Mouse (Mus musculus) adrenal gland, postnatal 10 days (tissue): ENCODE measurements around the gene Diras2. TPM values are rescaled to one million over a fixed set of nuclear protein-coding genes. Genes with fewer than 3 reads are reported as not detected.
A peak's percentile ranks its signal among the peaks of the same experiment; 100 is the strongest.

Experiments
- DNase-seq: peaks from one replicate; pipeline ENCODE4 v3.0.0; 2021; ENCODE audit warnings: mixed read lengths
- long read RNA-seq, 2 experiments: library from polyadenylated mRNA; stranded (forward); transcript quantifications; one replicate each; pipeline ENCODE4 v2.0.0; 2021
- total RNA-seq, 2 experiments: library from RNA; stranded (reverse); gene quantifications; 2 replicates each; pipeline ENCODE4 v1.2.3; 2021

Diras2 gene
- total RNA-seq = 1 to 10 TPM; 4.3 to 5.0 TPM
- long read RNA-seq, experiment 1, full-length matches to known transcripts = 1 of 4 reads
- long read RNA-seq, experiment 1, partial matches to known transcripts = 2 of 4 reads
- long read RNA-seq, experiment 1, other reads (novel, unspliced or antisense) = 1 of 4 reads
- long read RNA-seq, experiment 2, full-length matches to known transcripts = 2 of 3 reads
- long read RNA-seq, experiment 2, partial matches to known transcripts = 0 of 3 reads
- long read RNA-seq, experiment 2, other reads (novel, unspliced or antisense) = 1 of 3 reads

DNA sequence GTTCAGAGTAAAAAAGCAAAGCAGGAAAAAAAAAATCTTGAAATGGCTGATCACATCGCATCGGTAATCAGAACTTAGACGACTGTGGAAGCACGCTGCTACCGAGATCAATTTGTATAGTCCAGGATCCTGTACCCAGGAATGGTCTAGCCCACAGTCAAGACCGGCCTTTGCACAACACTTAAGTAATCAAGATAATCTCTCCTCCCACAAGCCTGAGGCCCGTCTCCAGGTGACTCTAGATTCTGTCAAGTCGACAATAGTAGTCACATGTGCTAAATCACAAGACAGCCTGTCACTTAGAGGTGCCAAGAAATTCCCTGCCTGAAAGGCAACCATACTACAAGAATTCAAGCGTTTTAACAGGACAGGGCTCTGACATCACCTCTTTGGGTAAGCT lies at the start of gene Diras2:
Gene Diras2, minus strand, starts transcription at position 159 of the 400 bp plus-strand sequence.
- no peak for DNase-seq

DNA sequence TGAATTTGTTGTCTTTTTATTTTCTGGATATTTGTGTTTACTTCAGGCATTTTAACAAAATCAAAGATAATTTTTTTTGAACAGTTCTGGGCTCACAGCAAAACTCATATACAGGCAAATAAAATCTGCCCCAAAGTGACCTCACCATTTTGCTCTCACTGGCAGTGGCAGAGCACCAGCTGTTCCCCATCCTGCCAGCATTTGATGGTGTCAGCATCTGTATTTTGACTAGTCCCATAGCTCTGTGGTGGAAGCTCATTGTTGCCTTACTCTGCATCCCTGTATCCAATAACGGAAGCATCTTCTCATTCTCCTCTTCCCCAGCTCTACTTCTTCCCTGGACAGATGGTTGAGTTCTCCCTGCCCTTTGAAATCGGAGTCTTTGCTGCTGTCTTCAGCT lies 47.7 kb upstream of the Diras2 start:
- DNase-seq = no peak

DNA sequence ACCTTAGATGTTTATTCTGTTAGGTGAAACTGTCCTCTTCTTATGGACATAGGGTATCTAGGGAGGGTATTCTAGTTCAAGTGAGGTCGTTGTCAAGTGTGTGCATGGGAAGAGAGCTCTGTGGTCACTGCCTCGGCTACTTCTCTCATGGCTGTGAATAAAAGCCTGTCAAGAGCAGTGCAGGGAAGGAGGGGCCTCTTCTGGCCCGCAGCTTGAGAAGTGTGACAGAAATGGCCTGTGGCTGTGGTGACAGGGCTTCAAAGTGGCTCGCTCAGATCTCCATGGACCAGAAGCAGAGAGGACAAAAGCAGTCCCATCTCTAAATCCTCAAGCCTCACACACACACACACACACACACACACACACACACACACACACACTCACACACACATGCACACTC lies 46.9 kb upstream of the Diras2 start:
- no peak for DNase-seq

DNA sequence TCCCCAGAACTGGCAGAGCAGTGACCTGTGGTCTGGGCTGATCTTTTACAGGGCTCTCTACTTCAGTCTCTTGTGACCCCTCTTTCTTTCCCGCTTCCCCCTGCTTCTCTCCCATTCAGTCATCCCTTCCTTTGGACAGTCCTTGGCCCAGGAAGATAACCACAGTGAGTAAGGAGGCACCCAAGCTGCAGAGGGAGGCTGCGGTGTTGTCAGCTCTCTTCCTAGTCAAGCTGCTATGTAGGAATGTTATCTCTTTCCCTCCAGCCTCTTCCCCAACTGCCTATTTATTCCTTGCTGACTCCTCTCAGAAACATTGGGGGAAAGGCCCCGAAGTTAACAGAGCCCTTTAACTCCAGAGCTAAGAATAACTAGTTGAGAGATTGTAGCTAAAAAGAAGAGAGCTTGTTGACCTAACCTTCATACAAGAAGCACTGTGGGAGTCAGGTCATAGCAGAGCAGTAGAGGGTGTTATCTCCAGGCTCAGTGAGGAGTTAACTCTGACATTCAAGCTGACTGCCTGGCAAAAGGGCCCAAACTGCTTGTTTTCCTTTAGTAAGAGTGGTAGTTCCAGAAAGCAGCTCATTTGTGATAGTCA lies 46.3 kb upstream of the Diras2 start:
- DNase-seq = no peak

DNA sequence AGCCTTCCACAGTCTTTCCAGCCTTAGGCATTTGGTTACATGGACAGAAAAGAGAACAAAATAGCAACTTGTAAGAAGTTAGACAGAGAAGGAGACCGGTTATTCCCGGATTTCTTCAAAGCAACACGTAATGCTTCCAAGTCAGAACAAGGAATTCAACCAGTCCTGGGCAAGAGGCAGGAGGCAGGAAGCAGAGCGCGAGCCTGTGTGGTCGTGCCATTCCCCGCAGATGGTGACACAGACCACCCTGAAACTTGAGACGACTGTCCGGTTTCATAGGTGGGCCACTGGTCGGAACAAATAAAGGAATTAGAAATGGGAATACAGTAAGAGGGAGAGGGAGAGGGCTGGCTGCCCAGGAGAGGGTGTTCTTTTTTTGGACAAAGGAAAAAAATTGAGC lies 45.8 kb upstream of the Diras2 start:
- no peak for DNase-seq

DNA sequence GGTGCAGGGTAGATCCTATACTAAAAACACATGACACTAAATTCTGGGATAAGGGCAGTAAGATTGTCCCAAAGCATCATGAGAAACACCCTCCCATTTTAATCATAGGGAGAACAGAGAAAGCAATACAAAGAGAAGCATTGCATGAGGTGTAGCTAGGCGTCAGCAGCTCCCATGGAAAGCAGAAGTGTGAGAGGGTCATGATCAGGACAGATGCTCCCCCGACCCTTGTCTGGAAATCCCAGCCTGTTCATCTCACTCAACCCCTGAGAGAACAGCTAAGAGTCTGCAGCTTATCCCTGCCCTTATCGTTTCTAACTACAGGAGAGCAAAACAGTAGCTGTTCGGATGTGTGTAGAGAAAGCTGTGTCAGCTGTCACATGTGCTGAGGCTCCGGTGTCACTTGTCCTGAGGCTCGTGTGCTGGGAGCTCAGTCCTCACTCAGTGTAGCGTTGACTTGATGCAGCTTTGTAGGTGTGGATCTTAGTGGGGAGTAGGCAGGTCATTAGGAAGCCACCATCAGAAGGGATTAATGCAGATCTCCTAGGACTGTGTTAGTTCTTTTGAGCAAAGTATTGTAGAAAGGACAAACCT lies 45.0 kb upstream of the Diras2 start:
- no peak for DNase-seq

DNA sequence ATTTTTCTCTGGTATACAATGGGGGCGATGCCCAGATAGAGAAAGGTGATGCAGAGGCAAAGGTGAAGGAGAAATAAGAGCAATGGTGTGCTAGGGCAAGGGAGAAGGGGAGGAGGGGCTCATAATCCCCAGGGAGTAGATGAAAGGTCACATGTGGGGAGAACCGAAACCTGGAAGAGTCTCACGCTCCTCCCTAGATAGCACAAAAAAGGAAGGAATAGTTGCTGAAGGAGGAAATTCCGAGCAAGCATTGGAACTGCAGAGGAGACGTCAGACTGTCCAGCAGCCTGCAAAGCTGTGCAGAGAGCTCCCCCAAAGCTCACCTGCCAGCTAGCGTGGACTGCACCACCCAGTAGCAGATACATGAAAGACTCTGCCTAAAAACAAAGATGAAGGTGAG lies 44.4 kb upstream of the Diras2 start:
- DNase-seq = no peak

DNA sequence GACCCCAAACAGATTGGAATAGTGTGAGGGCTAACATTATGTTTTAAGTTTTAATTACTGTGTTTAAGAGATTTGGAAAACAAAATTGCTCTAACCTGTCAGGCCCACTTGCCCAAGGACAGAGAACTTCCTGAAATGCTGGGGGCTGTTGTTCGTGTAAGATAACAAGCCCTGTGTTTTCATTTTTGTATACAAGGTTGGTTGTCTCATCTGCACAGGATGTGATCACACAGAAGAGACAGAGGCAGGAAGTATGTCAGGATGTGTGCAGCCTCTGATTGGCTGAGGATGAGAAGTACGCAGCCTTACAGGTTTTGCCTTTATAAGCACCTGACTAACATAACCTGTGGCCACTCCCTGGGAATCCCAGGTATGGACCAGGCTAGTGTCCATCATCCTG lies 43.2 kb upstream of the Diras2 start:
- DNase-seq = no peak

DNA sequence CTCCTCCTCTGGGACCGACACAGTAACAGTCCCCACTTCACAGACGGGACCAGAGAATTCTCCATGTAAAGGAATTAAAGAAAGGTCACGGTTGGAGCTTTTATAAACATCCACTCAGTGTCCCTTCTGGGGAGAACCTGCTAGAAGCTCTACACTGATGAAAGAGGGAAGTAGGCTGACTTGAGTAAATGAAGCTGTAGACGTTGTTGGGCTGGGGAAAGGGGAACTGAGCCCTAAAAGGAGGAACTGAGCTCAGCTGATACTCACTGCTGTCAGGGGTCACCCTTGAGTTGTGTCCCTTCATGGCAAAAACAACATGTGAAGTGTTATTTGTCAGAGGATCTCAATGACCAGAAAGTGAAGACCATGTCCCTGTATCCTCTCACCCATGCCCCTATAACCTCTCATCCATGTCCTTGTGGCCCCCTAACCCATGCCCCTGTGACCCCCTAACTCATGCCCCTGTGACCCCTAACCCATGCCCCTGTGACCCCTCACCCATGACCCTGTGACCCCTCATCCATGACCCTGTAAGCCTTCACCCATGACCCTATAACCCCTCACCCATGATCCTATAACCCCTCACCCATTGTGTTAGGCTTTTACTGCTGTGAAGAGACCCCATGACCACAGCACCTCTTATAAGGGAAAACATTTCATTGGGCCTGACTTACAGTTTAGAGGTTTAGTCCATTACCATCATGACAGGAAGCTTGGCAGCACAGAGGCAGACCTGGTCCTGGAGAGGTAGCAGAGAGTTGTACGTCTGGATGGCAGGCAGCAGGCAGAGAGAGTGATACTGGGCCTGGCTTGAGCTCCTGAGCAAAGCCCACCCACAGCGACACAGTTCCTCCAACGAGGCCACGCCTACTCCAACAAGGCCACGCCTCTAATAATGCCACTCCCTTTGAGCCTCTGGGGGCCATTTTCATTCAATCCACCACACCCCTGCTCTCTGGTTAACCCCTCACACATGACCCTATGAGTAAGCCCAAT lies 41.7 kb upstream of the Diras2 start:
- no peak for DNase-seq

DNA sequence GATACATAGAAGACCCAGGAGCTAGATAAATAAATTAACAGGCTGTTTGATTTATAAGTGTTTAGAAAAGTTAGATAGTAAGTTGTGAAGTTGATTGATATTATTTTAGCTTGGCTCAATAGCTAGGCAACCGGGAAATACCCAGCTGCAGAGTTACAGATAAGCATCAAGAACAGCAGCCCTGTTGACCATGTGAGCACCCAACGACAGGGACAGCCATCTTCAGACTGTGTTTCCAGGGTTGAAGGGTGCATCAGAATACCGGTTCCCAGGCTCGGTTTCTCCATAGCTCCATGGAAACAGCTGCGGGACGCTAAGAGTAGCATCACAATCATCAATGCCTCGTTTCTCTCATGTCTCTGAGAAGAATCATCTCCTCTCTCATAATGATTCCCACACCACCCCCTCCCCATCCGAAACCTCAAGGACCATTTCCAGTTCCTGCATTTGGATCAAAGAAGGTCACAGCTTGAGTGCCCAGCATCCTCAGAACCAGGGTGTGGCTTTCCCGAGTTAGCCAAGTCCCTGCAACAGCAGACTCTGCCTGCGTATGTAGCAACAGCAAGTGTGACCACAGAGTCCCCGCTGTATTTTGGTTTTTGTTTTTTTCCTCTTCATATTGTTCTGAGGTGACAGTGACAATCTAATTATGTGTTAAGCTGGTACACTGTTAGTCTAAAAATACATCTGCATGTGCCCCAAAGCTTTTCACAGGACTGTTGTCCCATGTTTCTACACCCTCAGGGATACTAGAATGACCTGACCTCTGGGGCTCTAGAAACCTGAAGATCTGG lies 40.7 kb upstream of the Diras2 start:
- DNase-seq = no peak

DNA sequence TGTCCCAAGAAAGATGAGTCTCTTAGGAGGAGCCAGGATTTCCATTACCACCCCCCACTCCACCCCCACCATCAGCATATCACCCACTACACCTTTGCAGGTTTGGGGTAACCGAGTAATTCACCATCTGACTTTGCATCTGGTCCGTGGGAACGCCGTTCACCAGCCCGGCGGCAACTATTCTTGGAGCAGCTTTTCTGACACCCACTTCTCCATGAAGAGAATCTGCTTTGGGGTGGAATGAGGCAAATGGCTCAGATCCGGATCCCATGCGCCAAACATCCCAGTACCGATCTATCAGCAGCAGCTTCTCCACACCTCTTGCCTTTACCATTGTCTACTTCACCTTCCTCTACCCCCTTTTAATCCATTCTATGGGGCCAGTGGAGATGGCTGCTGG lies 39.2 kb upstream of the Diras2 start:
- DNase-seq = no peak

DNA sequence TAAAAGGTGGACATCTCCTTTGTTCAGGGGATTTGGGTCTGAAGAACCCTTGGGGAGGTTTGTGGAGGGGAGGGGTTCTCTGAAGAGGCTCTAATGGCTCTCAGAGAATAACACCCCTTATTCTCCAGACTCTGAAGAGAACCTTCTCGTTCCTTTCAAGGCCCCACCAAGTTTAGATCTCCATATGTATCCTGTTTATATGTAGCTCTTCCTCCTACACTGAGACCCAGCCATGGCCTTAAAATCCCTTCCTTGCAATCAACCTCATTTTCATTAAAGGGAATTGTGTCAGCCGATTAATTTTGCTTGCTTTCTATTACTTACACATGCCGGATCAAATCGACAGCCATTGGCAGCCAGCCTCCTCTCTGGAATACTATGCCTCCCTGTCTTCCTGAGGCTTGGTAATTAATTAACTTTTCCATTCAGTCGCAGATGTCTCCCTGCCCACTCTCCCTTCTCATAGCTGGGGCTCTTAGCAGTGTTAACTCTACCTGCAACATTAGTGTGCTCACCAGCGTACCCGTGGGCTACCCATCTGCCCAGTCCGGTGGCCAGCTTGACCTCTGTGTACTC lies 38.2 kb upstream of the Diras2 start:
- no peak for DNase-seq

DNA sequence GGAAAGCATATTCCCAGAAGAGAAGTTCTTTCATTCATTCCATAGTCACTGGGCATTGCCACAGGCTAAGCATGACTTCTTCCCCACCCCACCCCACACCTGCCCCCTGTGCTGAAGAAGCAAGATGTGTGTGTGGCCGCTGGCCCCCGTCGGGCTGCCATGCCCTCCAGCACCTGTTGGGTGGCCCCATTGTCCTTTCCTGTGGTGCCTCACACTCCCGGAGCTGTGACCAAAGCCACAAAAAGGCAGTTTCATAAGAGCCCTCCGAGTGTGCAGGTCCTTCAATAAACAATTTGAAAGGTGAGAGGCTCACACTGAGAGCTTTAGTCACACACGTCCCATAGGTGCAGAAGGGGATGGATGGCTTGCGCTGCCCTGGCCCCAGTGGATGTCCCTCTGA lies 35.7 kb upstream of the Diras2 start:
- DNase-seq = no peak

DNA sequence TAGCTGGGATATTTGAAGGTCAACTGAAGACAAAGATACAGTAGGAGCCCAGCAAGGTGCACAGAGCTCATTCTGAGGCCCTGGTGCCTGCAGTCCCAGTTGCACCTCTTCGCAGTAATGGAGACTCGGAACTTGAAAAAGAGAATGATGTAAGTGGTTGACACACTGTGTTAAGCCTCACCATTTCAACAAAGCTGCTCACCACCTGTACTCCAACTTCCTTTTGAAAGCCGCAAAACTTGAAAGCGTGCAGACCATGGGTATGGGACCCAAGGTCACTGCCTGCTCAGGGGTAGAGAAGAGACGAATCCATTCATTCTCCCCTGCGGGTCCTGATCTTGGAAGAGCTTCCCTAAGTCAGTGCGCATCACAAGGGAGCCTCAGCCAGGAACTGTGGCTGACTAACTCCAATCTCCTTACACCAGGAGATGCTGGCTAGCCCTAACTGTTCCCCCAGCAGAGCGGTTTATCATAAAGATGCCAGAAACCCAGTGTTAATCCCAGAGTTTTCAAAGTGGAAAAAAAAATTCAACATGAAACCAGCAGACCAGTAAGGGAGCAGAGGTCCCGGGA lies 35.2 kb upstream of the Diras2 start:
- DNase-seq = no peak

DNA sequence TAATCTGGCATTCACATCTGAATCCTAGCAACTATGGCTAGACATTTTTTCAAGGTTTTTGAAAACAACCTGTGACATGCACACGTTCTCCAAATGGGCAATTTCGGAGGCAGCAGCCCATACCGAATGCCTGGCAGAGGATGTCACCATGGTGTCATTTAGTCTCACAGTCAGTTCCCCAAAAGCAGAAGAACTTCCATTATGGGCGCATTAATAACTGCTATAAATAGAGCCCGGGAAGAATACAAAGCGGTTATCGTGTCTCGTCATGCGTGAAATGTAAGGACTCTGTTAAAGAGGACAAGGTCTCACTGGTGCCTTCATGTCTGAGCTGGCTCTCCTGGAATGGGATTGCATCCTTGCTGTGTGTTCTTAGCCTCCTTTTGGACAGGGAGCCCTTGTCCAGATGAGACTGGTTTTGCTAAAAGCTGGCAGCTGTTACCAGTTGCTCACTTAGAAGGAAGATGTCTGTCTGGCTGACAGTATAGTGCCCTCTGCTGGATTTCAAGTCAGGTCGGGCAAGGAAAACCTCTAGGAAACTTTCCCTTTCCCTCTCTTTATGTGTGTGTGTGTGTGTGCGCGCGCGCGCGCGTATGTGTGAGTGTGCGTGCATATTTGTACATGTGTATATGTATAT lies 34.1 kb upstream of the Diras2 start:
- DNase-seq = peak; percentile 20

DNA sequence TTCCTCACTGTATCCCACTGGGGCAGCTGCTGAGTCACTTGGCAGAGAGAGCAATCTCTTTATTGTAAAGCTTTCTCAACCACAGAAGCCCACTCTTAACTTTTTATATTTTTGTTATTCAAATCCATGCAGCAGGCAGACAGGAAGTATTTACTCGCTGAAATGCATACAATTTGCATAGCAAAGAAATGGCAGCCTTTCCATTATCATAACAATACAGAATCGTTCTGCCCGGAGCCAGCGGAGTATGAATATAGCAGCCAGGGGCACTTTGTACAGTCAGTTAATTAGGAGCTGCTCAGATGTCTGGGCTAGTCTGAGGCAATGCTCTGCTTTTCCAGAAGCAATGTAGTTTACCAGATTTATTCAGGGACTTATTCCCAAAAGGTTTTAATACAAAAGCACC lies 31.1 kb upstream of the Diras2 start:
- no peak for DNase-seq

DNA sequence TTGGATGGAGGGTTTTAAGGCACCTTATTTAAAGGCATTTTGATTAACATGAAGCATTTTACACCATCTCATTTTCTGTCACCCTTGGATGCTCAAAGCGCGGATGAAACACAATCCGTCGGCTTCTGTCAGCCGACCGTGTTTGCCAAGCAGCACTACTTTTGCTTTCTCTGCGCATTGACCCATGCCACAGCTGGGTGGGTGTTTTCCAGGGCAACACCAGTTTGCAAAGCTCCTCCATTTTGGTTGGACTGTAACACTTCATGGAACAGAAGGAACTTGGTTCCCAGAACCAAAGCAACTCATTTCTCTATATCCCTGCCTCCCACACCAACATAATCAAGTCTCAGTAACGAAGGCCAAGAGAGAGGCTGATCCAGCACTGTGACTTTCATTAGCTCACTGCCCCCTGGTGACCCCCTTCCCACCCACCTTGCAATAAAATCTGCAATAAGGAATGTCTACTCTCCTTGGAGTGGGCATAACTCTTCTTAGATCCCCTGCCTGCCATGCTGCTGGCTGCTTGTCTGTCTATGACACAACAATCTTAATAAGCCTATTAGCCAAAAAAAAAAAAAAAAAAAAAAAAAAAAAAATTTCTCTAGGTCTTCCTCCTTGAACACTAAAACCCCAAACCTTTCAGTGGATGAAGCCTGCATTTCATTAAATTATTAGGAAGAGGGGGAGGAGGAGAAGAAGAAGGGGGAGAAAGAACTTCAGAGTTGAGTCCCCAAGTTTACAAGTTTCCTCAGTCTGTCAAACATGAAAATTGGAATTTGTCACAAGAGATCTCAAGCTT lies 30.5 kb upstream of the Diras2 start:
- DNase-seq = no peak

DNA sequence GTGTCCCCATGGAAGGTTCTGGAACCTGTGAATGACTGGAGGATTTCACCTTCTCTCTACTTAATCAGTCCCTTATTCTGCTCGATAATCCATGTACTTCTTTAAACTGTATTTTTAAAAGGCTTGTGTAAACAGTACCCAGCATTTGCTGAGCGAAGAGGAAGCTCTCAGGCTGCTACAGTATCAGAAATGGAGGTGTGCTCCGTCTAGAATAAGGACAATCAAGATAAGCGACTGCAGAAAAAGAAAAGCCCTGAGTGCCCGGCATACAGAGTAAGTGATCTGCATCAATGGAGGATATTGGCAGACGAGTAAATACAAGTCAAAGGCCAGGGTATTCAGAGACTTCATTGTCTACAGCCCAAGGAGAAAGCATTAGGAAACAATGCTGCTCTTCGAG lies 26.3 kb upstream of the Diras2 start:
- DNase-seq = no peak

DNA sequence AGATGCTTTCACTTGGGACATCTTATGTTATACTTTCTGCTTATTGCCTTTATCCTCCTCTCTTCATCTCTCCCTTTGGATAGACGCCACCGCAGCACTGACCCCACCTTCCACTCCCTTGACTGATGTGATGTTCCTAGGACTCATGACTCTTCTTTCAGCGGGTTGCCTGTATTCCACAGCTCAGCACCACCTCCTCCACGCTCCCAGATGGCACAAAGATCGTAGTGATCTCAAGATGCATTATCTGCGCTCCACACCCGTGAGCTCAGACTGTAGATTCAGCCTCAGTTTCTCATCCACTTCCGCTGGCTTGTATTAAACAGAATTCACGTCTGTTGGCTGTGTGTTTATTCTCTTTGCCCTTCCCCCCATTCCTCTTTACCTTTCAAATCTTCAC lies 23.6 kb upstream of the Diras2 start:
- DNase-seq = no peak
